Mouse (Mus musculus): ENCODE results near the gene Cdh7.
"Not testable (repeated sequence)": the region's sequence is repeated elsewhere in the genome, so short reads cannot be mapped to it uniquely, and the experiment has no call there.

Cdh7 gene

DNA sequence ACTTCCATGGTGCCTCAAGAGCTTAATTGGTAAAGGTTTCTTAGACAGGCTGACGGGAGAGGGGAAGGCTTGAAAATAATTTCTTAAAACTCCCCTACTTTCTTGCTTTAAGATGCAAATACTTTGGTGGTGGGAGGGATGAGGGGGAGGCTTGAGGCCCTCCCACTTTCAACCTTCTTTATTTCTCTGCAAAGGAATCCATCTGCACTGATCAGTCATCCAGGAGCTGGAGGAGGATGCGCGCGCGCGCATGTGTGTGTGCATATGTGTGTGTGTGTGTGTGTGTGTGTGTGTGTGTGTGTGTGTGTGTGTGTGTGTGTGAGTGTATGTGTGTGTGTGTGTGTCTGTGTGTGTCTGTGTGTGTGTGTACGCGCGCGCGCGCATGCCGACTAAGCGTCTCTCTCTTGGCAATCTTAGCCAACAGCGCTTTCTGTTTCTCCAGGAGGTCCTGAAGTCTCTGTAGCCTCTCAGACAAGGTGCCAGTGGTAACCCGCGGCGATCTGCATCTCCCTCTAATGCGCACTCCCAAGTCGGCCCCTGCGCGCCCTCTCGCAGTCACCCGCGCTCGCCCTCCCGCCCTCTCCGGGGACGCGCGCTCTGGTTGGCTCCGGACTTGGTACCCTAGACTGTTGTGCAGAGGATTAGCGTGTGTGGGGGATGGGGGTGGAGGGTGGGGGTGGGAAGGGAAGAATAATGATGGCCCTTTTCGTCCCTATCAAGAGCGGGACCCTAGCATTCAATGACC is at the start of gene Cdh7:
Gene Cdh7, plus strand, starts transcription at position 368 of the 745 bp plus-strand sequence.
- DNase-seq (ENCODE audit: low spot score), result no peak

- no peak for DNase-seq (ENCODE audit: low spot score)
Measured at GRCm38 (mm10) chr1:109932674-109933073, 49.6 kb upstream of the Cdh7 start.

GRCm38 (mm10) chr1:109948571-109948970 is 33.7 kb upstream of the Cdh7 start:
- DNase-seq (ENCODE audit: low spot score), result no peak

GRCm38 (mm10) chr1:109971721-109972425 is 10.4 kb upstream of the Cdh7 start:
- no peak for DNase-seq (ENCODE audit: low spot score)

DNA sequence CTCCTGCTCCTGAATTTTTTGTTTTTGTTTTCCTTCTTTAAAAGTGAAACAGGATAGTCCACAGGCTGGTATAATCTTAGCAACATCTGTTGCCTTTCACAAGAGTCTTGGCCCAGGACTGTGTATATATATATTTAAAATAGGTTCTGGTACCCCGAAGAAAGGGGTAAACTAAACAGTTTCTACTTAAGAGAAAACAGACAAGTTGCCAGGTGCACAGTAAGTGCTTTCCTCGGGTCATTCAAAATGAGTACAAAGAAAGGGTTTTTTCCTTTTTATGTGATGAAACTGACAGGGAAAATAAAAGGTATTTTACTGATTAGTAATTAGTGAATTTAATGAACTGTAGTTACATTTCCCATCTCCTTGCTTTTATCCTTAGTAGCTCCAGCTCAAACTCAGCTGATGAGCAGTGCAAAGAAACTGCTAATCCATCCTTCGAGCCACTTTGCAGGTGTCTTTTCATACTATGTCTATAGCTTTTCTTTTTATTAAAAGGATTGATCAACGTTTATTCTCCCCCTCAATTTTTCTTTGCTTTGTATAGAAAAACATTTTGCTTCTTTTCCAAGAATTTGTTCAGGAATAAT is 9.7 kb upstream of the Cdh7 start:
- DNase-seq (ENCODE audit: low spot score), result no peak

- no peak for DNase-seq (ENCODE audit: low spot score)
Measured at GRCm38 (mm10) chr1:109982809-109983536, 742 bp downstream of the Cdh7 start.

GRCm38 (mm10) chr1:109983537-109983912 is 1.3 kb downstream of the Cdh7 start:
- DNase-seq (ENCODE audit: low spot score), result no peak

GRCm38 (mm10) chr1:109984776-109985175 is 2.5 kb downstream of the Cdh7 start:
- DNase-seq (ENCODE audit: low spot score), result no peak

GRCm38 (mm10) chr1:109985468-109985867 is 3.2 kb downstream of the Cdh7 start:
- no peak for DNase-seq (ENCODE audit: low spot score)

- DNase-seq (ENCODE audit: low spot score), result no peak
Measured at GRCm38 (mm10) chr1:109989541-109989940, 7.3 kb downstream of the Cdh7 start.

DNA sequence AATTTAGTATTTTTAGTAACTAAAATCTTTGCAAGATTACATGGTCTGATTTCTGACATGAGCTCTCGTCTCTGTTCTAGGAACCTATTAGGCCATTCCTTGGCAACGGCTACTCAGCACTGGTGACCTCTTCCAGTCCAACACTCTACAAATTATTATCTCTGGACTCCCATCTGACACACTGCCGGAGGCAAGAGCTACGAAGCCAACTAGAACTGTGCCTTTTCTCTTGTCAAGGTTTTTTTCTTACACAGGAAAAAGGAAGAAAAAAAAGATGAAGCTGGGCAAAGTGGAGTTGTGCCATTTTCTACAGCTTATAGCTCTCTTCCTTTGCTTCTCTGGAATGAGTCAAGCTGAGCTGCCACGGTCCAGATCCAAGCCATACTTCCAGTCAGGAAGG is 11.7 kb downstream of the Cdh7 start:
- DNase-seq (ENCODE audit: low spot score), result no peak

- no peak for DNase-seq (ENCODE audit: low spot score)
Measured at GRCm38 (mm10) chr1:110004451-110004850, 22.2 kb downstream of the Cdh7 start.

DNA sequence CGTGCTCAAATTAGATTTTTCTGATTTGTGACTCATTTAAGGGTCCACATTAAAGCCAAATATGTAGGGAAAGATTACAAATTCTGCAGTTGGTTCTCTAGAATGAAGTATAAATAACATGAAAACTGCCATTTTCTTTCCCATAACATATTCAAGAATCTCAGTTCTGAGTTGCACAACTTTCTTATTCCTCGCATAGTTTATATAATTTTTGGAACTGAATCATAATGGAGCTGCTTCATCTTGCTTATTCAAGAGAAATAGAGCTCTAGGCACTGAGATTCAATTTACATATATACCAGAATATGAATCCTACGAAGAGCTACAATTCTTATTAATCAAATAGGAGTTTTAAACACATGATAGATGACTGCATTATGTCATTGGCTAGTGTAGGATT is 22.8 kb downstream of the Cdh7 start:
- no peak for DNase-seq (ENCODE audit: low spot score)

DNA sequence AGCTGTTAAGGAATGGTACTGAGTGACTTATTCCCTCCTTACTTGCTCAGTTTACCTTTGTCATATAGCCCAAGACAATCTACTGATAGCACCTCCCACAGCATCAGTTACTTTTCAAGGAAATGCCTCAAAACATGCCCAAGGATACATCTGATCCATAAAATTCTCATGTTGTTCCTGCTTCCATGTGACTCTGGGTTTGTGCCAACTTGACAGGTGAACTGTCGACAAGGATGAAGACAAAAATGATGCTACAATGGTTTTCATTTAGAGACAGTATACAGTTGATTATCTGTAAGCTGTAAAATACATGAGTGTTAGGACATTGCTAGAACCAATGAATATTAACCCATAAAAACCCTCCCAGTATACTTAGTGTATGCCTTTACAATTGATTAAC is 29.9 kb downstream of the Cdh7 start:
- no peak for DNase-seq (ENCODE audit: low spot score)

DNA sequence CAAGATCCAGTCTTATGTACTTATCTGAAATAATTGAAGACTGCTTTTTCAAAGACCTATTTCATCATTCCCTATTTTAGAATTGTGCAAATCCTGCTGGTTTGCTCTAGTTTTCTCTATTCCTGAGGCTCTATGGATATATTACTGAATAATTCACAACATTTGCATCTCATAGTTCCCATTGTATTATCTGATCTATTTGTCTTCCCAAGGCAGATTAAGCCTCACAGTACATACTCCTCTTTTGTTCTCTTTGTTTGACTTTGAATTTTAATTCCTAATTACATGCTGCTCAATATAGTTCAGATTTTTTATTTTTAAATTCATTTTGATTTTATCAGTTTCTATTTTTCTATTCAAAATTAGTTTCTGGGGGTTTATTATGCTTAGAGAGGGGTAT is 74.1 kb downstream of the Cdh7 start:
- DNase-seq (ENCODE audit: low spot score), result no peak

- no peak for DNase-seq (ENCODE audit: low spot score)
Measured at GRCm38 (mm10) chr1:110067405-110067804, 85.2 kb downstream of the Cdh7 start.

DNA sequence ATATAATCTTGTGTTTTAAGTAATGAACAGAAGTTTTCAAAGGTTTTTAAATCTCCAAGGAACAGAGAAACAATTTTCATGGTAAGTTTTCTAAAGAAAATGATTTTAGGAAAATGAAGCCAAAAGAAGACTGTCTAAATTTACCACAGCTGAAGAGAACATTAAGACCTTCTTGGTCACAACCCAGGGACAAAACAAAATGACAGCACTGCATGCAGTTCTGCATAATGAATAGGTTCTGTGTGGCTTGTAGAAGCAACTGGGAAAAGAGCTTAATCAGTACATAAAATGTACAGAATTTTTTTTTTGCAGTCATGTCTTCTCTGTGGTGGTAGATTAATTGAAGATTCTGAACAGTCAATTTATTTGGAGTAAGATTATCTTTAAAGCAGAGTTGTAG is 96.2 kb downstream of the Cdh7 start:
- DNase-seq (ENCODE audit: low spot score), result no peak

DNA sequence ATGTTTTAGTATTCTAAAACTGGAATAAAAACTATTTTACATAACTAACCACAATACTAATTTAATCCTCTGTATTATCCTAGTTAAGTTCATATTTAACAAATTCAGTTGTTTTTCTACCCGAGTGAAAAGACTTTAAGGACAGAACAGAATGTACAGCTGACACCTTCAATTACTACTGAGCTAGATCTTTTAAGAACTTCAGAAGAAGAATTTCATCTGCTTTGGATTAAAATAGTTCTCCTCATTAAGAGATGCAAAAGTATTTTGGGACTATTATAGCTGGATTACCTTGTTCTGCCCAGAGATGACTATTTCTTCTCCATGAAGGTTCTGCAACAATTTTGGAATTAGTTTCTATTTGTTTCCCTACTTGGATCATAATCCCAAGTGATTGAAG is 135.8 kb downstream of the Cdh7 start:
- DNase-seq (ENCODE audit: low spot score), result no peak

GRCm38 (mm10) chr1:110118862-110119261 is 136.6 kb downstream of the Cdh7 start:
- DNase-seq (ENCODE audit: low spot score), result no peak

- not testable (repeated sequence) for DNase-seq (ENCODE audit: low spot score)
Measured at GRCm38 (mm10) chr1:110171459-110171858, 189.2 kb downstream of the Cdh7 start.
